Mouse (Mus musculus) MEL (cell line): ENCODE data around the gene Mpnd. TPM values are rescaled to one million over a fixed set of nuclear protein-coding genes. Genes with fewer than 3 reads are reported as not detected.

Experiments used
- DNase-seq: peaks from one replicate; pipeline ENCODE4 v3.0.0; 2011; ENCODE audit warnings: low read depth, low spot score
- H3K27ac ChIP-seq: 2 replicates; pipeline ENCODE4 v1.5.1; 2012; ENCODE audit warnings: low read depth, mild to moderate bottlenecking, control low read depth, low read length, moderate library complexity; ENCODE audit not compliant: control insufficient read depth
- H3K27me3 ChIP-seq, 2 experiments: fragments of 150-350 bp in 1 of 2; sonication (generic) in 1 of 2; 2 replicates each; pipeline ENCODE4 v1.6.1; 2012; ENCODE audit warnings: low read length in 2 of 2, mild to moderate bottlenecking in 2 of 2, improper control_type of control experiment in 1 of 2, moderate library complexity in 1 of 2; ENCODE audit not compliant: insufficient read depth in 2 of 2, control insufficient read depth in 1 of 2
- H3K36me3 ChIP-seq, 2 experiments: 2 replicates each; pipeline ENCODE4 v1.6.1; 2012 to 2014; ENCODE audit warnings: low read length in 2 of 2, improper control_type of control experiment in 1 of 2, inconsistent platforms in 1 of 2, mild to moderate bottlenecking in 1 of 2; ENCODE audit not compliant: insufficient read depth in 2 of 2, control insufficient read depth in 1 of 2
- H3K4me1 ChIP-seq, 2 experiments: fragments of 150-350 bp in 1 of 2; sonication (generic) in 1 of 2; 2 replicates each; pipeline ENCODE4 v1.6.1; 2012; ENCODE audit warnings: low read length in 2 of 2, improper control_type of control experiment in 1 of 2, mild to moderate bottlenecking in 1 of 2; ENCODE audit not compliant: insufficient read depth in 2 of 2, control insufficient read depth in 1 of 2
- H3K4me3 ChIP-seq, 2 experiments: fragments of 150-350 bp in 1 of 2; sonication (generic) in 1 of 2; 2 replicates each; pipeline ENCODE4 v1.5.1; 2012; ENCODE audit warnings: low read depth in 2 of 2, low read length in 2 of 2, mild to moderate bottlenecking in 2 of 2, moderate library complexity in 2 of 2, control low read depth in 1 of 2, improper control_type of control experiment in 1 of 2; ENCODE audit not compliant: control insufficient read depth in 1 of 2, insufficient read depth in 1 of 2
- H3K79me2 ChIP-seq: 2 replicates; pipeline ENCODE4 v1.6.1; 2012; ENCODE audit warnings: mild to moderate bottlenecking, low read length, moderate library complexity; ENCODE audit not compliant: control insufficient read depth, poor library complexity, insufficient read depth
- H3K9ac ChIP-seq: 2 replicates; pipeline ENCODE4 v1.6.1; 2012; ENCODE audit warnings: low read depth, mild to moderate bottlenecking, control low read depth, low read length, moderate library complexity; ENCODE audit not compliant: control insufficient read depth, poor library complexity, severe bottlenecking
- H3K9me3 ChIP-seq: fragments of 150-350 bp; sonication (generic); replicated peaks from 2 replicates; pipeline ENCODE4 v1.6.1; 2012; ENCODE audit warnings: mild to moderate bottlenecking, low read length, improper control_type of control experiment, moderate library complexity; ENCODE audit not compliant: insufficient read depth
- BHLHE40 ChIP-seq: IDR thresholded peaks from 2 replicates; pipeline ENCODE4 v1.6.1; 2012; ENCODE audit warnings: low read depth, mild to moderate bottlenecking, inconsistent platforms, low read length, improper control_type of control experiment, borderline replicate concordance
- CTCF ChIP-seq, 3 experiments: IDR thresholded peaks in 2 of 3; conservative IDR thresholded peaks in 1 of 3; 2 replicates each; pipeline ENCODE4 v1.5.1; 2011 to 2012; ENCODE audit warnings: low read length in 3 of 3, low read depth in 2 of 3, mild to moderate bottlenecking in 2 of 3, improper control_type of control experiment in 1 of 3, inconsistent platforms in 1 of 3, mixed read lengths in 1 of 3, moderate library complexity in 1 of 3; ENCODE audit not compliant: control insufficient read depth in 1 of 3, insufficient read depth in 1 of 3, poor library complexity in 1 of 3, severe bottlenecking in 1 of 3
- E2F4 ChIP-seq: IDR thresholded peaks from 2 replicates; pipeline ENCODE4 v1.6.1; 2011; ENCODE audit warnings: low read depth, low read length, improper control_type of control experiment, borderline replicate concordance
- JUND ChIP-seq: IDR thresholded peaks from 2 replicates; pipeline ENCODE4 v1.6.1; 2011; ENCODE audit warnings: low read depth, mild to moderate bottlenecking, improper control_type of control experiment, low read length
- MAZ ChIP-seq: IDR thresholded peaks from 2 replicates; pipeline ENCODE4 v1.6.1; 2012; ENCODE audit warnings: low read depth, mild to moderate bottlenecking, inconsistent platforms, low read length, improper control_type of control experiment
- POLR2A ChIP-seq, 2 experiments: IDR thresholded peaks; 2 replicates each; pipeline ENCODE4 v1.6.1; 2011 to 2012; ENCODE audit warnings: low read length in 2 of 2, mild to moderate bottlenecking in 2 of 2, control low read depth in 1 of 2, improper control_type of control experiment in 1 of 2, low read depth in 1 of 2, moderate library complexity in 1 of 2; ENCODE audit not compliant: control insufficient read depth in 1 of 2, insufficient read depth in 1 of 2, poor library complexity in 1 of 2
- POLR2AphosphoS2 ChIP-seq: IDR thresholded peaks from 2 replicates; pipeline ENCODE4 v1.6.1; 2011; ENCODE audit warnings: low read length, improper control_type of control experiment
- RAD21 ChIP-seq: IDR thresholded peaks from 2 replicates; pipeline ENCODE4 v1.6.1; 2011; ENCODE audit warnings: mild to moderate bottlenecking, low read depth, low read length, improper control_type of control experiment
- SMC3 ChIP-seq: IDR thresholded peaks from 2 replicates; pipeline ENCODE4 v1.6.1; 2011; ENCODE audit warnings: low read depth, low read length, improper control_type of control experiment
- TAL1 ChIP-seq: IDR thresholded peaks from 2 replicates; pipeline ENCODE4 v1.6.1; 2012; ENCODE audit warnings: mild to moderate bottlenecking, inconsistent platforms, low read length, moderate library complexity, mixed read lengths
- ZC3H11A ChIP-seq: IDR thresholded peaks from 2 replicates; pipeline ENCODE4 v1.6.1; 2012; ENCODE audit warnings: low read depth, mild to moderate bottlenecking, inconsistent platforms, low read length, improper control_type of control experiment
- ZKSCAN1 ChIP-seq: IDR thresholded peaks from 2 replicates; pipeline ENCODE4 v1.6.1; 2012; ENCODE audit warnings: low read depth, mild to moderate bottlenecking, inconsistent platforms, low read length, improper control_type of control experiment, moderate library complexity
- polyA plus RNA-seq, 2 experiments: library from polyadenylated mRNA; stranded (reverse) in 1 of 2; unstranded in 1 of 2; fragments of >175 nt in 1 of 2; fragments of >200 nt in 1 of 2; gene quantifications; 2 replicates each; pipeline versions ENCODE4 v1.2.1 to v1.2.4; 2012; ENCODE audit warnings: low replicate concordance in 2 of 2, low read depth in 1 of 2; ENCODE audit not compliant: insufficient read length in 2 of 2, insufficient read depth in 1 of 2, missing spikeins in 1 of 2
- total RNA-seq: library from RNA; depleted of rRNA; stranded (reverse); fragments of 300-350 nt; gene quantifications from 2 replicates; pipeline ENCODE4 v1.2.3, GENCODE M21; 2012

Mpnd gene
- total and polyA plus RNA-seq, 3 experiments: 3.9 to 18.3 TPM; not detected in 1

- H3K79me2 ChIP-seq: no peaks in the 10 kb centered on the region
- no peaks in the 10 kb centered on the region for H3K9me3 ChIP-seq
- no peak overlapping the region for H3K27ac ChIP-seq
- H3K9ac ChIP-seq: no peak overlapping the region
- H3K4me3 ChIP-seq: no peak overlapping the region
- H3K4me1 ChIP-seq: peaks cover 0 to 17% of the 10 kb centered on the region in 2 experiments; a peak in 2 of 4 replicates
- DNase-seq: peak; percentile 73
- TF ChIP-seq SMC3 (peak; percentile 84), RAD21 (peak; percentile 46), MAZ (no peak), CTCF (IDR thresholded peaks at IDR 0.05 in 2 of 3, conservative IDR thresholded peaks at IDR 0.05 in 1 of 3; ENCODE audit: control insufficient read depth in 1 of 3, insufficient read depth in 1 of 3, low read depth in 2 of 3, low read length in 3 of 3, poor library complexity in 1 of 3, severe bottlenecking in 1 of 3) (peak; percentile 89 to 99 (median 97))
- no peaks in the 10 kb centered on the region for H3K27me3 ChIP-seq
- peaks cover 0 to 8% of the 10 kb centered on the region in 2 experiments; a peak in 2 of 4 replicates for H3K36me3 ChIP-seq
These were observed 5.2 kb downstream of the Mpnd start for GRCm38 (mm10) chr17:56010681-56011080.

- TF ChIP-seq ZKSCAN1 (no peak), ZC3H11A (no peak), POLR2A (IDR thresholded peaks at IDR 0.05; ENCODE audit: control insufficient read depth in 1 of 2, insufficient read depth in 1 of 2, low read depth in 1 of 2, low read length in 2 of 2, poor library complexity in 1 of 2) (no peak), JUND (no peak), BHLHE40 (no peak), RAD21 (no peak), TAL1 (no peak), E2F4 (no peak)
- H3K36me3 ChIP-seq: peaks cover 0 to 8% of the 10 kb centered on the region in 2 experiments; a peak in 2 of 4 replicates
- H3K79me2 ChIP-seq: no peaks in the 10 kb centered on the region
- H3K4me3 ChIP-seq: no peak overlapping the region
- no peak overlapping the region for H3K9ac ChIP-seq
- DNase-seq: no peak
- no peak overlapping the region for H3K27ac ChIP-seq
- peaks cover 0 to 17% of the 10 kb centered on the region in 2 experiments; a peak in 2 of 4 replicates for H3K4me1 ChIP-seq
- no peaks in the 10 kb centered on the region for H3K9me3 ChIP-seq
- no peaks in the 10 kb centered on the region for H3K27me3 ChIP-seq
These were observed 5.9 kb downstream of the Mpnd start for GRCm38 (mm10) chr17:56011441-56011840.

GRCm38 (mm10) chr17:56015293-56015692 is 9.8 kb downstream of the Mpnd start:
- H3K27ac ChIP-seq: no peak overlapping the region
- peak; percentile 5 for DNase-seq
- peak; percentile 43; the same call in 1 of the 2 replicates for TF ChIP-seq POLR2AphosphoS2
- no peak for TF ChIP-seq CTCF (IDR thresholded peaks at IDR 0.05 in 2 of 3, conservative IDR thresholded peaks at IDR 0.05 in 1 of 3; ENCODE audit: control insufficient read depth in 1 of 3, insufficient read depth in 1 of 3, low read depth in 2 of 3, low read length in 3 of 3, poor library complexity in 1 of 3, severe bottlenecking in 1 of 3)
- H3K4me1 ChIP-seq: peaks cover 0 to 3% of the 10 kb centered on the region in 2 experiments; a peak in 2 of 4 replicates
- no peaks in the 10 kb centered on the region for H3K27me3 ChIP-seq
- H3K79me2 ChIP-seq: no peaks in the 10 kb centered on the region
- peaks cover 0 to 3% of the 10 kb centered on the region in 2 experiments; a peak in 2 of 4 replicates for H3K36me3 ChIP-seq
- no peak overlapping the region for H3K4me3 ChIP-seq
- no peak overlapping the region for H3K9ac ChIP-seq
- H3K9me3 ChIP-seq: no peaks in the 10 kb centered on the region
